Mouse (Mus musculus) layer of hippocampus, postnatal 36 days (tissue): ENCODE data around the gene 1110025L11Rik. TPM values are rescaled to one million over a fixed set of nuclear protein-coding genes. Genes with fewer than 3 reads are reported as not detected.
"Not testable (repeated sequence)": the region's sequence is repeated elsewhere in the genome, so short reads cannot be mapped to it uniquely, and the experiment has no call there.

Source experiments
- DNase-seq, 2 experiments: peaks; one replicate each; pipeline ENCODE4 v3.0.0; 2022
- total RNA-seq, 2 experiments: library from RNA; stranded (reverse); gene quantifications; 2 replicates each; pipeline ENCODE4 v1.2.3; 2021

1110025L11Rik gene
- not detected for total RNA-seq

- not testable (repeated sequence) for DNase-seq
Measured at GRCm38 (mm10) chr16:89063902-89064301, at the start of gene 1110025L11Rik. Gene 1110025L11Rik, minus strand, starts transcription at chr16:89064002.

GRCm38 (mm10) chr16:89071041-89071440 lies 7.2 kb upstream of the 1110025L11Rik start:
- DNase-seq = not testable (repeated sequence)

- DNase-seq = no peak
Measured at GRCm38 (mm10) chr16:89047783-89048182, 16.0 kb downstream of the 1110025L11Rik start, which contains the start of gene Krtap6-5. Gene Krtap6-5, minus strand, starts transcription at chr16:89047883.

GRCm38 (mm10) chr16:89041372-89041771 lies 22.4 kb downstream of the 1110025L11Rik start, which contains the start of gene Gm10228:
Gene Gm10228, minus strand, starts transcription at chr16:89041472.
- DNase-seq = not testable (repeated sequence)

GRCm38 (mm10) chr16:89031399-89031798 lies 32.4 kb downstream of the 1110025L11Rik start, which contains the start of gene Krtap6-1:
Gene Krtap6-1, plus strand, starts transcription at chr16:89031699.
- DNase-seq = not testable (repeated sequence)

GRCm38 (mm10) chr16:89014984-89015383 lies 48.8 kb downstream of the 1110025L11Rik start, which contains the start of gene Gm10229:
Gene Gm10229, plus strand, starts transcription at chr16:89015284.
- DNase-seq = not testable (repeated sequence)

GRCm38 (mm10) chr16:89013973-89014372 lies 49.8 kb downstream of the 1110025L11Rik start:
- DNase-seq = no peak

Other genes starting within 250 kb of the 1110025L11Rik start
- gene Krtap15, start 243.8 kb downstream of the 1110025L11Rik start, total RNA-seq = not detected
- not detected for gene Krtap14, start 237.9 kb downstream of the 1110025L11Rik start, total RNA-seq
- not detected for gene Krtap19-1, start 194.6 kb downstream of the 1110025L11Rik start, total RNA-seq
- gene Krtap19-2, start 189.7 kb downstream of the 1110025L11Rik start, total RNA-seq = not detected
- not detected for gene Krtap19-3, start 186.0 kb downstream of the 1110025L11Rik start, total RNA-seq
- not detected for gene Krtap19-4, start 178.9 kb downstream of the 1110025L11Rik start, total RNA-seq
- not detected for gene Krtap19-5, start 167.5 kb downstream of the 1110025L11Rik start, total RNA-seq
- gene Krtap19-9b, start 131.7 kb downstream of the 1110025L11Rik start, total RNA-seq = not detected
- gene Krtap16-3, start 101.1 kb downstream of the 1110025L11Rik start, total RNA-seq = not detected
- gene Krtap22-2, start 53.2 kb downstream of the 1110025L11Rik start, total RNA-seq = not detected
- gene Gm10229, start 48.7 kb downstream of the 1110025L11Rik start, total RNA-seq = not detected
- gene Krtap6-1, start 32.3 kb downstream of the 1110025L11Rik start, total RNA-seq = not detected
- gene Gm10228, start 22.5 kb downstream of the 1110025L11Rik start, total RNA-seq = not detected
- gene Krtap6-5, start 16.1 kb downstream of the 1110025L11Rik start, total RNA-seq = not detected
- not detected for gene Krtap6-3, start 20.0 kb upstream of the 1110025L11Rik start, total RNA-seq
- gene Gm6358, start 76.8 kb upstream of the 1110025L11Rik start, total RNA-seq = not detected
- gene Gm10061, start 87.1 kb upstream of the 1110025L11Rik start, total RNA-seq = not detected
- not detected for gene Gm9789, start 94.0 kb upstream of the 1110025L11Rik start, total RNA-seq
- gene Gm7735, start 105.5 kb upstream of the 1110025L11Rik start, total RNA-seq = not detected
- not detected for gene 1110057P08Rik, start 110.7 kb upstream of the 1110025L11Rik start, total RNA-seq
- not detected for gene Krtap20-2, start 141.9 kb upstream of the 1110025L11Rik start, total RNA-seq